Mouse (Mus musculus) limb, embryonic 14.5 days (tissue): ENCODE measurements around the gene Ankrd40. TPM values are rescaled to one million over a fixed set of nuclear protein-coding genes. Genes with fewer than 3 reads are reported as not detected.

Experiments used
- ATAC-seq: fragments of 200-750 bp; cut with Nextera tagmentation; 2 replicates; pipeline ENCODE4 v1.8.0; 2017; ENCODE audit warnings: low read depth, moderate number of reproducible peaks, moderate TSS enrichment; ENCODE audit not compliant: low FRiP score
- DNase-seq: peaks from one replicate; pipeline ENCODE4 v3.0.0-alpha.2; 2015; ENCODE audit warnings: low spot score
- H3K27ac ChIP-seq: fragments of 300-500 bp; sonication (generic); replicated peaks from 2 replicates; pipeline ENCODE4 v1.5.1; 2014; ENCODE audit warnings: low read depth, mild to moderate bottlenecking, low read length, moderate library complexity, mixed read lengths
- H3K27me3 ChIP-seq: fragments of 300-500 bp; sonication (generic); 2 replicates; pipeline ENCODE4 v1.6.1; 2014; ENCODE audit warnings: low read length, mixed read lengths; ENCODE audit not compliant: control insufficient read depth, insufficient read depth
- H3K36me3 ChIP-seq: fragments of 300-500 bp; sonication (generic); 2 replicates; pipeline ENCODE4 v1.6.1; 2014; ENCODE audit warnings: mild to moderate bottlenecking, low read length, moderate library complexity, mixed read lengths; ENCODE audit not compliant: control insufficient read depth, insufficient read depth
- H3K4me1 ChIP-seq: fragments of 300-500 bp; sonication (generic); 2 replicates; pipeline ENCODE4 v1.6.1; 2014; ENCODE audit warnings: antibody characterized with exemption, low read length, mixed read lengths; ENCODE audit not compliant: control insufficient read depth, insufficient read depth
- H3K4me2 ChIP-seq: fragments of 300-500 bp; sonication (generic); replicated peaks from 2 replicates; pipeline ENCODE4 v1.6.1; 2014; ENCODE audit warnings: low read depth, mild to moderate bottlenecking, low read length, moderate library complexity; ENCODE audit not compliant: severe bottlenecking
- H3K4me3 ChIP-seq: fragments of 300-500 bp; sonication (generic); replicated peaks from 2 replicates; pipeline ENCODE4 v1.5.1; 2014; ENCODE audit warnings: low read length
- H3K9ac ChIP-seq: fragments of 300-500 bp; sonication (generic); 2 replicates; pipeline ENCODE4 v1.6.1; 2014; ENCODE audit warnings: mild to moderate bottlenecking, low read depth, low read length, moderate library complexity; ENCODE audit not compliant: severe bottlenecking
- H3K9me3 ChIP-seq: fragments of 300-500 bp; sonication (generic); 2 replicates; pipeline ENCODE4 v1.6.1; 2016; ENCODE audit warnings: low read length; ENCODE audit not compliant: control insufficient read depth
- POLR2A ChIP-seq: fragments of 200-500 bp; IDR thresholded peaks from 2 replicates; pipeline ENCODE4 v1.8.0; 2012; ENCODE audit warnings: inconsistent platforms, mild to moderate bottlenecking, moderate library complexity, borderline replicate concordance; ENCODE audit not compliant: insufficient read depth, insufficient read length; ENCODE audit errors: extremely low read depth
- WGBS: fragments of 180-500 bp; shearing (Covaris S2); extraction: QIAGEN DNeasy Blood & Tissue Kit; methylation state at CpG from one replicate; pipeline ENCODE4 v1.1.7; 2014; 5-methylcytosine and 5-hydroxymethylcytosine counted together
- polyA plus RNA-seq, 2 experiments: library from polyadenylated mRNA; depleted of rRNA in 1 of 2; stranded (reverse) in 1 of 2; unstranded in 1 of 2; fragments of >200 nt; fragmentation: Nextera tagmentation in 1 of 2; extraction: Ambion mirVana in 1 of 2; gene quantifications; 2 replicates each; pipeline versions ENCODE4 v1.2.1 to v1.2.3; 2012 to 2014

The Ankrd40 gene
- polyA plus RNA-seq, 2 experiments = 30.3 to 74.4 TPM

DNA sequence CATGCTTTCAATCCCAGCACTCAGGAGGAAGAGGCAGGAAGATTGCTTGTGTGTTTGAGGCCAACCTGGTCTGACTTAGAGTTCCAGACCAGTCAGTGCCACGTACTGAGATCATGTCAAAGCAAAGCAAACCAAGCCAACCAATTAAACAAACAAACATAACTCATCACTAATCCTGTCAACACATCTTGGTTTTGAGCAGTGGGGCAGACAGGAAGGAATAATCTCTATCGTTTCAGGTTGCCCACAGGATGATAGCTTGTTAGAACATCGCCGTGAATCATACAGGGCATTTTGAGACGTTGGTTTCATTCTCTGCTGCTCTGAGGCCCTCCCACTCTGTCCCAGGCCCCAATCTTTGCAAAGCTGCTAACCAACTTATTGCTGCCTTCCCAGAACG lies 42.2 kb downstream of the Ankrd40 start:
- no peaks in the 10 kb centered on the region for H3K36me3 ChIP-seq
- H3K4me1 ChIP-seq = no peaks in the 10 kb centered on the region
- no peak for ATAC-seq
- TF ChIP-seq POLR2A = no peak
- no peaks in the 10 kb centered on the region for H3K9me3 ChIP-seq
- 79% methylated on average over 6 of the region's 6 CpGs for WGBS
- H3K4me2 ChIP-seq = no peak overlapping the region
- no peak overlapping the region for H3K4me3 ChIP-seq
- no peak overlapping the region for H3K27ac ChIP-seq
- H3K9ac ChIP-seq = no peak overlapping the region
- no peak for DNase-seq
- H3K27me3 ChIP-seq = no peaks in the 10 kb centered on the region

DNA sequence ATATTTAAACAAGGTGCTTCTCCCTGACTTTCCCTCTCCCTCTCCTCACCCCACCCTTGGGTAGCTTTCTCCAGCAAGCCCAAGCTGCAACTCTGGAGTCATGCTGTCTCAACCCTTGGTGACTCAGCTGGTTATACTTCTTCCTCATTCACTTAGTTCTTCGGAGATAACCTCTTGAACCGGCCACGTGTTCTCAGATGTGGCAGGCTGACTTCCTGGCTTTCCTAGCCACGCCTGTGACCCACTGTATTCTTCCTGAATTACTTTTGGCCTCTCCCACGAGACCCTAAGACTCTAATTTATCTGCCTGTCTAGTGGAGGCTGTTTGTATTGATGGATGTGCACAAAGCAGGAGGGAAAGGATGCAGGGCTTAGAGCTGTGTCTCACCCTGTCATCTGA lies 43.0 kb downstream of the Ankrd40 start:
- Histone ChIP-seq H3K4me1 (no peaks in the 10 kb centered on the region), H3K4me3 (no peak overlapping the region), H3K27me3 (no peaks in the 10 kb centered on the region), H3K27ac (no peak overlapping the region), H3K9me3 (no peaks in the 10 kb centered on the region), H3K36me3 (no peaks in the 10 kb centered on the region), H3K4me2 (no peak overlapping the region), H3K9ac (no peak overlapping the region)
- no peak for TF ChIP-seq POLR2A
- no peak for DNase-seq
- ATAC-seq = no peak
- 23% methylated on average over 5 of the region's 5 CpGs for WGBS

DNA sequence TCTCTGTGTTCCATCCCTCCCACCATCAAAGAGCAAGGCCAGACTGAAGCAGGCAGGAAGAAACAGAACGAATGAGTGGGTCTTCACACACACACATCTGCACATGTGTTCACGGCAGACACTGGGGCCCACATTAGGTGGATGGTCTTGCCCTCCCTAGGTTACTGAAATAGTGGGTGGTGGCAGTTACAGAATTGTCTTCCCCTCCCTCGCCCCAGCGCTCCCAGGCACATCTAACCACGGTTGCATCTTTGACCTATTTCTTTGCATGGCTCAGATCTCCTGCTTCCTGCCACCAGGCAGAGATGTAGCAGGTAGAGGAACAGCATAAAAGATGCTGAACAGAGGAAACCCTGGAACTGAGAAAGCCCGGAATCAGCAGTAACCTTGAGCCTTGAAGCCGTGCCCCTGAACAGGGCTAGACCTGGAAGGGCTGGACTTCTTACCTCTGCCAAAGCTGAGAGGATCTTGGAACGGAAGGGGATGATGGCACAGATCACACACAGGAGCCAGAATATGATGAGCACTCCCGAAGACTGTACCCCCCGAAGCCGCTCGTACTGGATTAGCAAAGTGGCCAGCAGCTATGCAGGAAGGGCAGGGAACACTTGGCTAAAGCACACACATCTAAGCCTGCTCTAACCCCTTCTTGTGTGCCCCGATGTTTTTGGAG lies 46.6 kb downstream of the Ankrd40 start:
- Histone ChIP-seq H3K9ac (no peak overlapping the region), H3K9me3 (no peaks in the 10 kb centered on the region), H3K36me3 (no peaks in the 10 kb centered on the region), H3K27ac (no peak overlapping the region), H3K4me1 (no peaks in the 10 kb centered on the region), H3K27me3 (no peaks in the 10 kb centered on the region), H3K4me3 (no peak overlapping the region), H3K4me2 (no peak overlapping the region)
- TF ChIP-seq POLR2A = no peak
- WGBS = 85% methylated on average over 13 of the region's 13 CpGs
- DNase-seq = no peak
- no peak for ATAC-seq

DNA sequence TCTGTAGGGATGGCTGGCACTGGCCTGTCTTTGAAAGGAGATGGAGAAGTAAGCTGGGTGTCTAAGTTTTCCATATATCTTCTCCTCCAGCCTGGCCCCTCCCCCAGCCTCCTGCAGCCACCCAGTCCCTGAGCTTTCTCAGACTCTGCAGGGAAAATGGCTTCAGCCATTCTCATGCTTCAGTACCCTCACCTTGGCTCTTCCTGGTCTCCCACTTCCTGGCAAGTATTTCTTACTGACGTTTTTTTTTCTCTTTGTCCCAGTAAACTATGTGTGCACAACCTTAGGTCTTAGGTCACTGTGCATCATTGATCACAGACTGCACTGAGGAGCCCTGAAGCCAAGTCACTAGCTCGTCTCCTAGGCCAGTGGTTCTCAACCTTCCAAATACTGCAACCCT lies 51.3 kb downstream of the Ankrd40 start:
- ATAC-seq (no peak), DNase-seq (no peak)
- Histone ChIP-seq H3K27me3 (no peaks in the 10 kb centered on the region), H3K9me3 (no peaks in the 10 kb centered on the region), H3K27ac (no peak overlapping the region), H3K4me3 (no peak overlapping the region), H3K36me3 (no peaks in the 10 kb centered on the region), H3K4me1 (no peaks in the 10 kb centered on the region), H3K9ac (no peak overlapping the region), H3K4me2 (no peak overlapping the region)
- no peak for TF ChIP-seq POLR2A
- 37% methylated on average over 2 of the region's 2 CpGs for WGBS

DNA sequence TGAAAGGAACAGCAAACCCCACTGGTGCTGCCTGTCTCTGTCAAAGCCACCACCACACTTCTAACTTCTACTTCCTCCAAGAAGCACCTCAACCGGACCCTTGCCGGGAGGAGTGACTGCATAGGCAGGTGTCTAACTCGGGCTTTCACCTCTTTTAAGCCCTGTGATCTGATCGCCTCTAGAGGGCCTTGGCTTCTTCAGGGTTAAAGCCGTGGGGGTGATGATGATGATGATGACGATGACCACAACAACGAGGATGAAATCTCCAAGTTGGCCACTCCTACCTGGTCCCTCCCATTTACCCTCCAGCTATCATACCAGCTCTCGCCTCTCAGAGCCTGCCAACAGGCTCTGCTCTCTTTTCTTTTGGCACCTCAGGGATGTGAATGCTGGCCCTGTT lies 51.9 kb downstream of the Ankrd40 start:
- no peak for ATAC-seq
- Histone ChIP-seq H3K4me3 (no peak overlapping the region), H3K36me3 (no peaks in the 10 kb centered on the region), H3K9ac (no peak overlapping the region), H3K27me3 (no peaks in the 10 kb centered on the region), H3K9me3 (no peaks in the 10 kb centered on the region), H3K27ac (no peak overlapping the region), H3K4me1 (no peaks in the 10 kb centered on the region), H3K4me2 (no peak overlapping the region)
- DNase-seq = no peak
- TF ChIP-seq POLR2A = no peak
- WGBS = 65% methylated on average over 8 of the region's 8 CpGs
